Mouse (Mus musculus) myocyte (in vitro differentiated cells): ENCODE data around the gene Vsx2.

Experiments
- CEBPB ChIP-seq: IDR thresholded peaks from 2 replicates; pipeline ENCODE4 v1.6.1; 2011; ENCODE audit warnings: mild to moderate bottlenecking, moderate library complexity; ENCODE audit not compliant: poor library complexity, insufficient read depth, severe bottlenecking
- MAX ChIP-seq: IDR thresholded peaks from one replicate; pipeline ENCODE4 v1.6.1; 2011; ENCODE audit warnings: low read depth, mild to moderate bottlenecking, control low read depth
- MYOD1 ChIP-seq, 3 experiments: IDR thresholded peaks; one replicate each; pipeline ENCODE4 v1.6.1; 2011; ENCODE audit warnings: control low read depth in 2 of 3, low read depth in 2 of 3, mild to moderate bottlenecking in 2 of 3, moderate library complexity in 1 of 3; ENCODE audit not compliant: insufficient read length in 2 of 3, control insufficient read depth in 1 of 3
- MYOG ChIP-seq, 3 experiments: IDR thresholded peaks; one replicate each; pipeline ENCODE4 v1.6.1; 2011; ENCODE audit warnings: control low read depth in 2 of 3, low read depth in 2 of 3, mild to moderate bottlenecking in 2 of 3; ENCODE audit not compliant: insufficient read length in 2 of 3, control insufficient read depth in 1 of 3, insufficient read depth in 1 of 3
- POLR2A ChIP-seq: IDR thresholded peaks from one replicate; pipeline ENCODE4 v1.6.1; 2011; ENCODE audit warnings: low read depth, mild to moderate bottlenecking, control low read depth, moderate library complexity; ENCODE audit not compliant: insufficient read length
- POLR2AphosphoS2 ChIP-seq: IDR thresholded peaks from one replicate; pipeline ENCODE4 v1.6.1; 2011; ENCODE audit warnings: low read depth, control low read depth; ENCODE audit not compliant: insufficient read length
- REST ChIP-seq: IDR thresholded peaks from one replicate; pipeline ENCODE4 v1.6.1; 2011; ENCODE audit warnings: mild to moderate bottlenecking, control low read depth, moderate library complexity; ENCODE audit not compliant: insufficient read depth, insufficient read length
- TCF12 ChIP-seq: IDR thresholded peaks from one replicate; pipeline ENCODE4 v1.6.1; 2011; ENCODE audit warnings: mild to moderate bottlenecking, control low read depth; ENCODE audit not compliant: poor library complexity, insufficient read depth, severe bottlenecking
- USF1 ChIP-seq: IDR thresholded peaks from one replicate; pipeline ENCODE4 v1.6.1; 2011; ENCODE audit warnings: low read depth, mild to moderate bottlenecking, control low read depth, moderate library complexity

DNA sequence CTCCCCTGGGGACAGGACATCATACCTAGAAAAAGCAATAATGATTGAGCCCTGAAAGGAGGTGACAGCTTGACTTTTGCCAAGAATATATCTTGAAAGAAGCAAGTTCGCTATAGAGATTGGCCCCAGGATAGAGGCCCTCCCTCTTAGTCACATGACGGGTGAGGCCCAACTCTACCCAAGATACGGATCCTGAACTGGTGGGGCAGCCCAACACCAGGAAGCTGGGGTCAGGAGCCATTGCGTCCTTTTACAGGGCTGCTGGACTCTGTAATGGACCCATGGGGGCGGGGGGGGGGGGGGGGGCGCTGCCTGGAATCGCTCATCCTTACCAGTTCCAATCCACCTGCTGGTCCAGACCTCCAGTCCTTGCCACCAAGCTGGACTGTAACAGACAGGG is 34.4 kb downstream of the Vsx2 start:
- TF ChIP-seq REST (no peak), USF1 (no peak), POLR2A (no peak), CEBPB (no peak), MYOD1 (IDR thresholded peaks at IDR 0.05; ENCODE audit: control insufficient read depth in 1 of 3, insufficient read length in 2 of 3, low read depth in 2 of 3) (no peak), POLR2AphosphoS2 (no peak), TCF12 (no peak), MAX (no peak), MYOG (IDR thresholded peaks at IDR 0.05; ENCODE audit: control insufficient read depth in 1 of 3, insufficient read depth in 1 of 3, insufficient read length in 2 of 3, low read depth in 2 of 3) (no peak)
